Mouse (Mus musculus) forebrain, embryonic 14.5 days (tissue): Measurements from ENCODE around the gene Gast. TPM values are rescaled to one million over a fixed set of nuclear protein-coding genes. Genes with fewer than 3 reads are reported as not detected.
"Not testable (repeated sequence)": the region's sequence is repeated elsewhere in the genome, so short reads cannot be mapped to it uniquely, and the experiment has no call there.

Source experiments
- ATAC-seq: fragments of 200-750 bp; cut with Nextera tagmentation; 2 replicates; pipeline ENCODE4 v1.8.0; 2017; ENCODE audit warnings: mild to moderate bottlenecking, moderate library complexity
- DNase-seq: peaks from one replicate; pipeline ENCODE4 v3.0.0-alpha.2; 2015; ENCODE audit warnings: low spot score
- H3K27ac ChIP-seq: fragments of 300-500 bp; sonication (generic); 2 replicates; pipeline ENCODE4 v1.5.1; 2014; ENCODE audit warnings: low read depth, mild to moderate bottlenecking, control low read depth, low read length, moderate library complexity
- H3K27me3 ChIP-seq: fragments of 300-500 bp; sonication (generic); replicated peaks from 2 replicates; pipeline ENCODE4 v1.6.1; 2014; ENCODE audit warnings: low read length, control low read depth, mixed read lengths; ENCODE audit not compliant: control insufficient read depth, insufficient read depth
- H3K36me3 ChIP-seq: fragments of 300-500 bp; sonication (generic); 2 replicates; pipeline ENCODE4 v1.6.1; 2014; ENCODE audit warnings: low read length, control low read depth; ENCODE audit not compliant: control insufficient read depth, insufficient read depth
- H3K4me1 ChIP-seq: fragments of 300-500 bp; sonication (generic); 2 replicates; pipeline ENCODE4 v1.6.1; 2014; ENCODE audit warnings: antibody characterized with exemption, low read length, control low read depth; ENCODE audit not compliant: control insufficient read depth, insufficient read depth
- H3K4me2 ChIP-seq: fragments of 300-500 bp; sonication (generic); 2 replicates; pipeline ENCODE4 v1.6.1; 2014; ENCODE audit warnings: mild to moderate bottlenecking, control low read depth, low read length
- H3K4me3 ChIP-seq: fragments of 300-500 bp; sonication (generic); 2 replicates; pipeline ENCODE4 v1.5.1; 2014; ENCODE audit warnings: low read depth, low read length, control low read depth
- H3K9ac ChIP-seq: fragments of 300-500 bp; sonication (generic); 2 replicates; pipeline ENCODE4 v1.6.1; 2014; ENCODE audit warnings: mild to moderate bottlenecking, low read length, control low read depth, moderate library complexity
- H3K9me3 ChIP-seq: fragments of 300-500 bp; sonication (generic); replicated peaks from 2 replicates; pipeline ENCODE4 v1.6.1; 2016; ENCODE audit warnings: low read length, control low read depth, mixed read lengths; ENCODE audit not compliant: control insufficient read depth
- WGBS: fragments of 180-500 bp; shearing (Covaris S2); extraction: QIAGEN DNeasy Blood & Tissue Kit; methylation state at CpG from one replicate; pipeline ENCODE4 v1.1.7; 2014; 5-methylcytosine and 5-hydroxymethylcytosine counted together
- polyA plus RNA-seq: library from polyadenylated mRNA; unstranded; fragments of >200 nt; fragmentation: Nextera tagmentation; extraction: Ambion mirVana; gene quantifications from 2 replicates; pipeline ENCODE4 v1.2.1, GENCODE M21; 2014

Gene Gast
- polyA plus RNA-seq, 1 experiment from 2014 or later: 0.43 TPM

DNA sequence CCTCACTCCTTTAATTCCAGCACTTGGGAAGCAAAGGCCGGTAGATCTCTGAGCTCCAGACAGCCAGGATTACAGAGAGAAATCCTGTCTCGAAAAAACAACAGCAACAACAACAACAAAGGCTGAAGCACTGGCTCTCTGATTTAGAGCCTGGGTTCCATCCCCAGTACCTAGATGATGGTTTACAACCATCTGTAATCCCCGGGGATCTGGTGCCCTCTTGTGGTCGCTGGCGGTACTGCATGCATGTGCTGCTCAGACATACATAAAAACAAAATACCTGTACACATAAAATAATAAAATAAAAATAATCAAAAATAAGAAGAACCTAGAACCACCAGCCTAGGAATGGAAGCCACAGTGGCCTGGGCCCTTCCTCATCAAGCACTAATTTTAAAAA, 33.9 kb upstream of the Gast start:
- no peaks in the 10 kb centered on the region for H3K4me1 ChIP-seq
- H3K36me3 ChIP-seq: no peaks in the 10 kb centered on the region
- no peak overlapping the region for H3K27ac ChIP-seq
- H3K9me3 ChIP-seq: no peaks in the 10 kb centered on the region
- H3K27me3 ChIP-seq: no peaks in the 10 kb centered on the region
- DNase-seq (peak; percentile 74), ATAC-seq (no peak)
- no peak overlapping the region for H3K4me2 ChIP-seq
- H3K9ac ChIP-seq: no peak overlapping the region
- H3K4me3 ChIP-seq: no peak overlapping the region
- 16% methylated on average over 5 of the region's 5 CpGs for WGBS

DNA sequence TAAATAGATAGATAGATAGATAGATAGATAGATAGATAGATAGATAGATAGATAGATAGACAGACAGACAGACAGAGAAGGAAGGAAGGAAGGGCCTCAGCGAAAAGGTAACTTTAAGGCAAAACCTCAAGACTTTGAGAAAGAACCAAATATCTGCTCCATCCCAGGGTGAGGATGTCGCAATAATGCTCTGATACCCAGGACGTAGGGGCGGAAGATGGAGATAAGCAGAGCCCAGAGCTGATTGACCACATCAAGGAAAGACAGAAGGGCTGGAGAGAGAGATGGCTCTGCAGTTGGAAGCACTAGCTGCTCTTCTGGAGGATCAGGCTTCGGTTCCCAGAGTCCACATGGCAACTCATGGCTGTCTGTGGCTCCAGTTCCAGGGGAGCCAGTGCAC, 32.9 kb upstream of the Gast start:
- no peak for DNase-seq
- no peak overlapping the region for H3K4me2 ChIP-seq
- ATAC-seq: no peak
- H3K9me3 ChIP-seq: no peaks in the 10 kb centered on the region
- H3K4me3 ChIP-seq: no peak overlapping the region
- H3K27ac ChIP-seq: no peak overlapping the region
- H3K4me1 ChIP-seq: no peaks in the 10 kb centered on the region
- WGBS: 91% methylated on average over 5 of the region's 5 CpGs
- no peaks in the 10 kb centered on the region for H3K27me3 ChIP-seq
- H3K9ac ChIP-seq: no peak overlapping the region
- no peaks in the 10 kb centered on the region for H3K36me3 ChIP-seq

DNA sequence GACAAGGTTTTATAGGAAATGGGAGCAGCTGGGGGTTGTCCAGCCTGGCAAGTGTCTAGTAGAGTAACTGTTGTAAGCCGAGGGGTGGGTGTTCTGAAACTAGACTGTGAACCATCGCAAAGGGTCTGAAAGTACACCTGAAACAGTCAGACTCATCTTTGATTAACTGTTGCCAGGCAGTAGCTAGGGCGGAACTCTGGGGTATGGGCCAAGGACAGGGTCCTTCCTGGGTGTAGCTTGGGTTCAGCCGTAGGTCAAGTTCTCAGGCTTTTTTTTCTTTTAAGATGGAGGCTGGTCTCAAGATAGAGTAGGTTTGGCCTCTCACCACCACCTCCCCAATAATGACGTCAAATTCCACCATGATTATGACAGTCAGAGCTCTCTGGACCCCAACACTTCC, 26.3 kb upstream of the Gast start:
- Histone ChIP-seq H3K9me3 (no peaks in the 10 kb centered on the region), H3K9ac (no peak overlapping the region), H3K27ac (no peak overlapping the region), H3K4me2 (no peak overlapping the region), H3K27me3 (no peaks in the 10 kb centered on the region), H3K4me1 (no peaks in the 10 kb centered on the region), H3K4me3 (no peak overlapping the region), H3K36me3 (no peaks in the 10 kb centered on the region)
- DNase-seq (no peak), ATAC-seq (no peak)
- 95% methylated on average over 5 of the region's 5 CpGs for WGBS

DNA sequence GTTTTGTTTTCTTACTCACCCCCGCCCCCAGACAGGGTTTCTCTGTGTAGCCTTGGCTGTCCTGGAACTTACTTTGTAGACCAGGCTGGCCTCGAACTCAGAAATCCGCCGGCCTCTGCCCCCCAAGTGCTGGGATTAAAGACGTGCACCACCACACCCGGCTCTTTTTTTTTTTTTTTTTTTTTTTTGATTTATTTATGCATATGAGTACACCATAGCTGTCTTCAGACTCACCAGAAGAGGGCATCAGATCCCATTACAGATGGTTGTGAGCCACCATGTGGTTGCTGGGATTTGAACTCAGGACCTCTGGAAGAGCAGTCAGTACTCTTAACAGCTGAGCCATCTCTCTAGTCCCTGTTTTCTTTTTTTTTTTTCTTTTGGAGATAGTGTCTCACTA, 25.5 kb upstream of the Gast start:
- not testable (repeated sequence) for H3K4me2 ChIP-seq, H3K9me3 ChIP-seq, H3K36me3 ChIP-seq, ATAC-seq, H3K27me3 ChIP-seq, DNase-seq, H3K4me1 ChIP-seq, H3K27ac ChIP-seq, H3K9ac ChIP-seq, H3K4me3 ChIP-seq
- WGBS: 92% methylated on average over 6 of the region's 6 CpGs

DNA sequence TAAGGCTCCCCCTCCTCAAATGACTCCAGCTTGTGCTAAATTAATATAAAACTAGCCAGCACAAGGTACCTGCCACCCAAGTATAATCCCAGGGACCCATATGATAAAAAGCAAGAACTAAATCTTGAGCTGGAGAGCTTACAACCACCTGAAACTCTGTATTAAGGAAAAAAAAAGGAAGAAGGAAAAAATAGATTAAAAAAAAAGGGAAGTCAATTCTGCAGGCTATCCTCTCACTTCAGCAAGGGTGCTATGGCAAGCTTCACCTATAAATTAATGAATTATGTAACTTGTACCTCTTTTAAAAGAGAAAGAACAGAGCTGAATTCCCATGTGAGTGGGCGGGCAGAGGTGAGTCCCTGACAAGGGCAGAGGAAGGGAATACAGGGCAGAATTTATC, 22.6 kb upstream of the Gast start:
- no peak overlapping the region for H3K4me2 ChIP-seq
- H3K9me3 ChIP-seq: no peaks in the 10 kb centered on the region
- no peak overlapping the region for H3K27ac ChIP-seq
- H3K36me3 ChIP-seq: no peaks in the 10 kb centered on the region
- H3K4me3 ChIP-seq: no peak overlapping the region
- H3K9ac ChIP-seq: no peak overlapping the region
- no peak for DNase-seq
- H3K27me3 ChIP-seq: no peaks in the 10 kb centered on the region
- 69% methylated on average over 1 of the region's 1 CpGs for WGBS
- ATAC-seq: no peak
- H3K4me1 ChIP-seq: no peaks in the 10 kb centered on the region

DNA sequence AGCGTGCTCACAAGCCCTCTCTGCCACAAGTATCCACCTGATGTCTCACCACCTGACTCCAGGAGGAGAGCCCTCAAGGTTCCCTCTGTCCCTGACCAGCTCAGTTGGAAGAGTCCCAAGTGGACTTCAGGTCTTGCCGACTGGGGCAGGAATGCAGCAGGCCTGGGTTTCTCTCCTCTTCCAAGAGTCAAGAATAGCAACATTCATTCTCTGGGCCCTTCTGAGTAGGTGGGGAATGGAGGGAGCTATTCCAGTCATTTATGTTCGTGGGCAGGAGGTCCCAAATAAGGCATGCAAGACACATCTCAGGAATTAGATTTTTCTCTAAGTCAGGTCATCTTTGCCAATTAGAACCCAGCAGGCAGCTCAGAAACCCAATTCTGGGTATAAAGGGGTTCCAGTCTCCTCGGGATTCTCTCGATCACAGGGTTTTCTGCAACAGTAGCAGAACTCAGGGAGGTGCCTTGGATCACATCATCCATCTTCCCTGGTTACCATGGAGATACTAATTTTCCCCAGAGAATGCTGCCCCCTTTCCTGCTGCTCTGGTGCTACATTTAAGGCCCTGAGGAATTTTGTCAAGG, 22.0 kb upstream of the Gast start:
- WGBS: 28% methylated on average over 5 of the region's 5 CpGs
- no peak overlapping the region for H3K4me2 ChIP-seq
- H3K27me3 ChIP-seq: no peaks in the 10 kb centered on the region
- H3K27ac ChIP-seq: no peak overlapping the region
- no peaks in the 10 kb centered on the region for H3K9me3 ChIP-seq
- H3K36me3 ChIP-seq: no peaks in the 10 kb centered on the region
- no peak overlapping the region for H3K4me3 ChIP-seq
- ATAC-seq (no peak), DNase-seq (no peak)
- no peak overlapping the region for H3K9ac ChIP-seq
- H3K4me1 ChIP-seq: no peaks in the 10 kb centered on the region

DNA sequence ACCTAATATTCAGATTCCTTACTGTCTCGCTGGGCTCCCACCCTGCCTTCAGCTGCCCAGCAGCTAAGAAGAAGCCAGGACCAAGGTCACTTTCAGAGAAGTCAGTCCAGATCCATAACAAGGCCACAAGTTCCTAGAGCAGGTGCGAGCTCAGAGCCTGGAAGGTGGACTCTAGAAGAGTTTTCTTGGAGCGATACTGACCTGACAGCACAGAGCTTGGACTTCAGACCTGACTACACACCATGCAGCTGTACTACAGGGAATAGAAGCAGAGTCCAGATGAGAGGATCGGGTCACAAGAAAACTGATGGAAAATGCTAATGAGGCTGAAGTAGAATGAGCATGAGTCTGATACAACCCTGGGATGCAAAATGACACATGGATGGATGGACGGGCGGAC, 20.8 kb upstream of the Gast start:
- Histone ChIP-seq H3K4me2 (no peak overlapping the region), H3K4me1 (no peaks in the 10 kb centered on the region), H3K4me3 (no peak overlapping the region), H3K27me3 (no peaks in the 10 kb centered on the region), H3K9me3 (no peaks in the 10 kb centered on the region), H3K9ac (no peak overlapping the region), H3K27ac (no peak overlapping the region), H3K36me3 (no peaks in the 10 kb centered on the region)
- no peak for DNase-seq
- no peak for ATAC-seq
- WGBS: 95% methylated on average over 6 of the region's 6 CpGs

DNA sequence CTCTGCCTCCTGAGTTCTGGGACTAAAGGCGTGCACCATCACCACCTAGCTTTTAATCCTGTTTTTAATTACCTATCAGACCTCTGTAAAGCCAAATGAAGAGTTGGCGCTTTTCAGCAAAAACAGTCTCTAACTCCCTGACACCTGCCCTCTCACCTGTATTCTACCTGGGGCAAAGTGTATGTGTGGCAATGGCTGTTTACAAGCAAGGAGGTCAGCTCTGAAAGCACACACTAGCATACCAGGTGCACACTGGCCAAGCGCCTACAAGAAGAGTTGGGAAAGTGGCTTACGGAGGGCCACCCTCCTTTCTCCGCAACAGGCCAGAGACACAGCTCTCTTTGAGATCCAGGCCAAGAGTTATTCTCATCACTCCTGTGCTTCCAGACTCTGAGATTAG, 18.8 kb upstream of the Gast start:
- no peaks in the 10 kb centered on the region for H3K27me3 ChIP-seq
- 93% methylated on average over 5 of the region's 5 CpGs for WGBS
- no peak for ATAC-seq
- H3K4me1 ChIP-seq: 0 out of 2 replicates have a peak, but pooled peaks cover 2% of the 10 kb centered on the region
- H3K4me2 ChIP-seq: no peak overlapping the region
- no peak overlapping the region for H3K27ac ChIP-seq
- H3K36me3 ChIP-seq: no peaks in the 10 kb centered on the region
- no peaks in the 10 kb centered on the region for H3K9me3 ChIP-seq
- no peak overlapping the region for H3K4me3 ChIP-seq
- H3K9ac ChIP-seq: no peak overlapping the region
- DNase-seq: no peak

DNA sequence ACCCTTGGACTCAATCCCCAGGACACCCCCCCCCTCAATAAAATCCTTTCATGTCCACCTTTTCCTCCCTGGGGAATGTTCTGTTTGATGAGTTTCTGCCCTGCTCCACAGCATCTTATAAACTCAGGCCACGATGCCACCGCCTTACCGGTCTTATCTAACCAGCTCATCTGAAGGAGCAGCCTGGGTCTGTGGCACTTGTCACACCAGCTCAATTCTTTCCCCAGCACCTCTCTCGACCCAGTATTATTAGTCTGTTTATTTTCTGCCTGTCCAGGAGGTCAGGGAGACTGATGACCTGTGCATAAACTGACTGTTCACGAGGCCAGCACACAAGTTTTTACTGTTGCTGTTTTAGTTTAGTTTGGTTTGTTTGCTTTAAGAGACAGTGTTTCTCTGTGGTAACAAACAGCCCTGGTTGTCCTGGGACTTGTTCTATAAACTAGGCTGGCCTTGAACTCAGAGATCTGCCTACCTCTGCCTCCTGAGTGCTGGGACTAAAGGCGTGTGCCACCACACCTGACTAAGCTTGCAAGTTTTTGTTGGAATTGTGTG, 16.3 kb upstream of the Gast start:
- no peak overlapping the region for H3K27ac ChIP-seq
- H3K27me3 ChIP-seq: no peaks in the 10 kb centered on the region
- 0 out of 2 replicates have a peak, but pooled peaks cover 2% of the 10 kb centered on the region for H3K4me1 ChIP-seq
- no peaks in the 10 kb centered on the region for H3K9me3 ChIP-seq
- H3K4me3 ChIP-seq: no peak overlapping the region
- DNase-seq (no peak), ATAC-seq (no peak)
- H3K36me3 ChIP-seq: peaks cover 21% of the 10 kb centered on the region
- H3K9ac ChIP-seq: no peak overlapping the region
- 80% methylated on average over 6 of the region's 6 CpGs for WGBS
- H3K4me2 ChIP-seq: no peak overlapping the region
